Mouse (Mus musculus) layer of hippocampus, postnatal 25 days (tissue): Measurements from ENCODE around the gene Pvalb. TPM values are rescaled to one million over a fixed set of nuclear protein-coding genes. Genes with fewer than 3 reads are reported as not detected.

Experiments
- DNase-seq, 2 experiments: peaks; one replicate each; pipeline ENCODE4 v3.0.0; 2022; ENCODE audit warnings: mixed read lengths in 2 of 2, low spot score in 1 of 2; ENCODE audit errors: extremely low spot score in 1 of 2
- total RNA-seq, 2 experiments: library from RNA; stranded (reverse); gene quantifications; 2 replicates each; pipeline ENCODE4 v1.2.3; 2021

Gene Pvalb
- total RNA-seq, result 10 to 100 TPM; 56.5 to 58.5 TPM

- DNase-seq, result no peak
Measured at GRCm38 (mm10) chr15:78206312-78206711, at the start of gene Pvalb. Gene Pvalb, minus strand, starts transcription at chr15:78206400.

GRCm38 (mm10) chr15:78254751-78255150, 48.6 kb upstream of the Pvalb start:
- DNase-seq, result peak in 1 of 2 experiments; percentile 28

- DNase-seq, result no peak
Measured at GRCm38 (mm10) chr15:78248410-78248809, 42.2 kb upstream of the Pvalb start.

GRCm38 (mm10) chr15:78247659-78248058, 41.5 kb upstream of the Pvalb start:
- no peak for DNase-seq

GRCm38 (mm10) chr15:78246143-78247116, 40.2 kb upstream of the Pvalb start:
- DNase-seq, result no peak

GRCm38 (mm10) chr15:78244695-78245492, 38.7 kb upstream of the Pvalb start, which contains the start of gene Ncf4:
Gene Ncf4, plus strand, starts transcription at chr15:78244801.
- no peak for DNase-seq

- no peak for DNase-seq
Measured at GRCm38 (mm10) chr15:78243774-78244173, 37.6 kb upstream of the Pvalb start.

- no peak for DNase-seq
Measured at GRCm38 (mm10) chr15:78243061-78243460, 36.9 kb upstream of the Pvalb start.

- no peak for DNase-seq
Measured at GRCm38 (mm10) chr15:78241335-78241734, 35.1 kb upstream of the Pvalb start.

- DNase-seq, result no peak
Measured at GRCm38 (mm10) chr15:78239956-78240617, 33.9 kb upstream of the Pvalb start.

- peak; percentile 31 to 63 for DNase-seq
Measured at GRCm38 (mm10) chr15:78239453-78239852, 33.3 kb upstream of the Pvalb start.

- DNase-seq, result no peak
Measured at GRCm38 (mm10) chr15:78234823-78235509, 28.8 kb upstream of the Pvalb start.

- DNase-seq, result no peak
Measured at GRCm38 (mm10) chr15:78231346-78232331, 25.4 kb upstream of the Pvalb start.

GRCm38 (mm10) chr15:78227816-78228215, 21.6 kb upstream of the Pvalb start:
- no peak for DNase-seq

GRCm38 (mm10) chr15:78215269-78215668, 9.1 kb upstream of the Pvalb start:
- no peak for DNase-seq

GRCm38 (mm10) chr15:78211367-78211766, 5.2 kb upstream of the Pvalb start:
- DNase-seq, result no peak

GRCm38 (mm10) chr15:78210203-78210602, 4.0 kb upstream of the Pvalb start:
- no peak for DNase-seq

- peak in 1 of 2 experiments; percentile 18 for DNase-seq
Measured at GRCm38 (mm10) chr15:78205192-78205591, 1.0 kb downstream of the Pvalb start.
